Mouse (Mus musculus) cerebellum, adult 2 months (tissue): ENCODE data around the gene Shisa5.

Experiments used
- CTCF ChIP-seq: fragments of 200-500 bp; IDR thresholded peaks from 2 replicates; pipeline ENCODE4 v1.5.1; 2011; ENCODE audit warnings: low read depth, mild to moderate bottlenecking, control low read depth, low read length, moderate library complexity, borderline replicate concordance; ENCODE audit not compliant: insufficient read depth
- POLR2A ChIP-seq: fragments of 200-500 bp; IDR thresholded peaks from 2 replicates; pipeline ENCODE4 v1.6.1; 2011; ENCODE audit warnings: low read length, control low read depth, borderline replicate concordance; ENCODE audit not compliant: insufficient read depth

GRCm38 (mm10) chr9:109058006-109058765 is 19.8 kb downstream of the Shisa5 start:
- no peak for TF ChIP-seq POLR2A
- no peak for TF ChIP-seq CTCF
